Mouse (Mus musculus) heart, postnatal 0 days (tissue): ENCODE measurements at regions not wholly inside any gene's neighbourhood (a gene's known extent, or its start where the extent isn't known, plus 50 kb on each side); places are given as distances from the start of the nearest gene placed in this dataset.

Source experiments
- ATAC-seq: fragments of 200-750 bp; cut with Nextera tagmentation; 2 replicates; pipeline ENCODE4 v1.8.0; 2017; ENCODE audit warnings: low read depth, moderate number of reproducible peaks, moderate library complexity; ENCODE audit not compliant: insufficient read depth
- DNase-seq: peaks from one replicate; pipeline ENCODE4 v3.0.0-alpha.2; 2016; ENCODE audit warnings: low spot score
- H3K27ac ChIP-seq: fragments of 300-500 bp; sonication (generic); 2 replicates; pipeline ENCODE4 v1.5.1; 2014; ENCODE audit warnings: low read depth, mild to moderate bottlenecking
- H3K27me3 ChIP-seq: fragments of 300-500 bp; sonication (generic); 2 replicates; pipeline ENCODE4 v1.6.1; 2014; ENCODE audit warnings: low read length, mixed read lengths; ENCODE audit not compliant: control insufficient read depth, insufficient read depth
- H3K36me3 ChIP-seq: fragments of 300-500 bp; sonication (generic); replicated peaks from 2 replicates; pipeline ENCODE4 v1.6.1; 2014; ENCODE audit warnings: low read length, mixed read lengths; ENCODE audit not compliant: control insufficient read depth, insufficient read depth
- H3K4me1 ChIP-seq: fragments of 300-500 bp; sonication (generic); 2 replicates; pipeline ENCODE4 v1.6.1; 2014; ENCODE audit warnings: antibody characterized with exemption; ENCODE audit not compliant: control insufficient read depth, insufficient read depth
- H3K4me2 ChIP-seq: fragments of 300-500 bp; sonication (generic); 2 replicates; pipeline ENCODE4 v1.6.1; 2014; ENCODE audit warnings: low read depth, mild to moderate bottlenecking, low read length, moderate library complexity
- H3K4me3 ChIP-seq: fragments of 300-500 bp; sonication (generic); 2 replicates; pipeline ENCODE4 v1.5.1; 2014; ENCODE audit warnings: low read depth, low read length
- H3K9ac ChIP-seq: fragments of 300-500 bp; sonication (generic); replicated peaks from 2 replicates; pipeline ENCODE4 v1.6.1; 2014; ENCODE audit warnings: low read depth, low read length, mixed read lengths
- H3K9me3 ChIP-seq: fragments of 300-500 bp; sonication (generic); replicated peaks from 2 replicates; pipeline ENCODE4 v1.6.1; 2016; ENCODE audit warnings: low read length; ENCODE audit not compliant: control insufficient read depth
- CTCF ChIP-seq: IDR thresholded peaks from 2 replicates; pipeline ENCODE4 v1.5.1; 2016; ENCODE audit warnings: antibody characterized with exemption, control low read depth, low read depth
- EP300 ChIP-seq: IDR thresholded peaks from 2 replicates; pipeline ENCODE4 v1.6.1; 2016; ENCODE audit warnings: antibody characterized with exemption, low read depth
- WGBS: fragments of 180-500 bp; shearing (Covaris S2); extraction: QIAGEN DNeasy Blood & Tissue Kit; methylation state at CpG from one replicate; pipeline ENCODE4 v1.1.7; 2014; 5-methylcytosine and 5-hydroxymethylcytosine counted together

DNA sequence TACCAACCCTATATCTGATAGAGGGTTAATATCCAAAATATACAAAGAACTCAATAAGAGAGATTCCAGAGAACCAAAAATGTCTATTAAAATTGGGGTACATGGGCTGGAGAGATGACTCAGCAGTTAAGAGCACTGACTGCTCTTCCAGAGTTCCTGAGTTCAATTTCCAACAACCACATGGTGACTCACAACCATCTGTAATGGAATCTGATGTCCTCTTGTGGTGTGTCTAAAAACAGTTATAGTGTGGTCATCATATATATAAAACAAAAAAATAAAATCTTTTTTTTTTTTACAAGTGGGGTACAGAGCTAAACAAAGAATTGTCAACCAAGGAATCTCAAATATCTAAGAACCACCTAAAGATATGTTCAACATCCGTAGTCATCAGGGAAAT lies 102.5 kb upstream of the Col5a2 start:
- H3K27me3 ChIP-seq = no peaks in the 10 kb centered on the region
- 63% methylated on average over 1 of the region's 1 CpGs for WGBS
- H3K9me3 ChIP-seq = no peaks in the 10 kb centered on the region
- H3K4me3 ChIP-seq = no peak overlapping the region
- ATAC-seq (no peak), DNase-seq (no peak)
- no peak overlapping the region for H3K9ac ChIP-seq
- TF ChIP-seq EP300 (no peak), CTCF (no peak)
- no peak overlapping the region for H3K27ac ChIP-seq
- no peaks in the 10 kb centered on the region for H3K36me3 ChIP-seq
- no peak overlapping the region for H3K4me2 ChIP-seq
- no peaks in the 10 kb centered on the region for H3K4me1 ChIP-seq

DNA sequence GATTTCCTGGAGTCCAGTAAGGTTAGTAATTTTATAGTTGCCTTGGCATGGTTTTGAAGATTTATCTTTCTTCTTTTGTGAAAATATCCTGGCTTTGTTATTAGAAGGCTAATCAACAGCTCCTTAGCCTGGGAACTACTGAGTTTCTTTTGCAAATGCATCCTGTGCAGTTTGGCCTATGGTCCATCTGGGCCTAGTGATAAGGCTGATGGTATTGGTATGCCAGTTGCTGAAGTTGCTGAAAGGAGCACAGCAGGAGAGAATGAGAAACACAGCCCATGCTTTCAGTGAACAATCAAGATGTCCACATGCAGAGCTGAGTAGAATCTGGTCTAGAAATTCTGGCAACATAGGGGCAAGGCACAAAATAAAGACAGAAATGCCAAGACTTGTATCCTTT lies 105.2 kb upstream of the Col5a2 start:
- TF ChIP-seq EP300 (no peak), CTCF (no peak)
- H3K9me3 ChIP-seq = no peaks in the 10 kb centered on the region
- peak; percentile 27 for DNase-seq
- H3K9ac ChIP-seq = no peak overlapping the region
- no peaks in the 10 kb centered on the region for H3K36me3 ChIP-seq
- peak; percentile 47; the same call in 1 of the 2 replicates for ATAC-seq
- no peaks in the 10 kb centered on the region for H3K27me3 ChIP-seq
- H3K27ac ChIP-seq = no peak overlapping the region
- no peak overlapping the region for H3K4me3 ChIP-seq
- no peaks in the 10 kb centered on the region for H3K4me1 ChIP-seq
- no peak overlapping the region for H3K4me2 ChIP-seq

DNA sequence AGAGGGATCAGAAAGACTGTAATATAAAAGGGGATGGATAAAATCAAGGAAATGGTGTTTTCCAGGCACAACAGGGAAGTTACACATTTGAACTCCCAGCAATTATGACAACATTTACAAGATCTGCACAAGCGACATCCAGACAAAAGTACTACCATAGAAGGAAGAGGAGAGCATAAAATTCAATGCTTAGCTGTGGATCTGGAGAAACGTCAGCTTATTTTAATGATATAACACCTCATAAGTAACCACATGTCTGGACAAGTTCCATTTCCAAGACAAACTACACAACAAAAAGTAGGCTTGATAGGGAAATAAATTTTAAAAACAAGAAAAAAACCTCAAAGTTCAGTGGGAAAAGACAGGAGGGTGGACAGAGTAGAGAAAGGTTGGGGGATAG lies 115.9 kb upstream of the Col5a2 start:
- TF ChIP-seq EP300 (no peak), CTCF (no peak)
- WGBS = 65% methylated on average over 2 of the region's 2 CpGs

DNA sequence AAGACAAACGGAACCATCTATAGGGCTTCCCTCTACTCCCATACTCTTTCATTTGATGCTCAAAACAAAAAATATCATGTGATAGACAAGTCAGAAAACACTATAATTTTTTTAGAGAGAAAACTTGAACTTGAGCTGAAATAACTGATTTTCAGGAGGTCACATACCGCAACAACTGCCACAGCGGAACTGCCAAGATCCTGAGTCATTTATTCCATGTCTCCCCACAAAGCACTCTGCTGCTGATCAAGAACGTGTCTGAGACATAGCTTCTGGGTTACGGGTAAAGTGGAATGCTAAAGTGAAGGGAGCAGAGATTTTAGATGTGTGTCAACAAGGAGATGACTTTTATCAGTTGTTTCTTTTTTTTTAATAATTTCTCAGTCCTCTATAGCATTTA lies 122.8 kb upstream of the Col5a2 start:
- ATAC-seq (no peak), DNase-seq (peak; percentile 30)
- Histone ChIP-seq H3K9me3 (no peaks in the 10 kb centered on the region), H3K4me2 (no peak overlapping the region), H3K27me3 (no peaks in the 10 kb centered on the region), H3K9ac (no peak overlapping the region), H3K36me3 (no peaks in the 10 kb centered on the region), H3K4me3 (no peak overlapping the region), H3K27ac (0 out of 2 replicates have a peak overlapping the region, but pooled peaks have one; percentile 16), H3K4me1 (no peaks in the 10 kb centered on the region)
- TF ChIP-seq EP300 = no peak
- no peak for TF ChIP-seq CTCF
- 57% methylated on average over 5 of the region's 5 CpGs for whole genome bisulfite sequencing

More for the DNA sequence above, 115.9 kb upstream of the Col5a2 start:
- Histone ChIP-seq H3K4me1 (no peaks in the 10 kb centered on the region), H3K9ac (no peak overlapping the region), H3K36me3 (no peaks in the 10 kb centered on the region), H3K27me3 (no peaks in the 10 kb centered on the region), H3K9me3 (no peaks in the 10 kb centered on the region), H3K4me3 (no peak overlapping the region), H3K27ac (no peak overlapping the region), H3K4me2 (no peak overlapping the region)
- DNase-seq (no peak), ATAC-seq (no peak)

DNA sequence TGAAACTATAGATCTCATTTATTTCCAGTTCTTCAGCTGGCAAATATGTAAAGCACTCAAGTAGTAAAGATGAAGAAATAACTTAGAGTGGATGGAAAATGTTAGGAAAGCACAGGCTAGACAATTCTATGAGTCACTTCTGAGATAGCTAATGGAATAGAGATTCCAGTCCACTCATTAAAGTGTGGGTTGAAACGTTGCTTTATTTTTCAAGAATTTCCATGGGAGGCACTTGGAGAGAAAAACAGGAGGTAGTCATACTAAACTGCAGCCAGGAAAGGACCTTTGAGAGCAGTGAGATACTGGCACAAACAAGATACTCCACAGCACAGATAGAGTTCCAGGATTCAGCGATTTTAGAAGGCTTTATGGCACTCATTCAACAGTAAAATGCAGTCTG lies 123.7 kb upstream of the Col5a2 start:
- H3K36me3 ChIP-seq = no peaks in the 10 kb centered on the region
- H3K9ac ChIP-seq = no peak overlapping the region
- peak overlapping the region; percentile 16; the same call in 1 of the 2 replicates for H3K27ac ChIP-seq
- no peaks in the 10 kb centered on the region for H3K27me3 ChIP-seq
- no peaks in the 10 kb centered on the region for H3K9me3 ChIP-seq
- no peaks in the 10 kb centered on the region for H3K4me1 ChIP-seq
- WGBS = 34% methylated on average over 2 of the region's 2 CpGs
- no peak for DNase-seq
- no peak for TF ChIP-seq CTCF
- TF ChIP-seq EP300 = no peak
- no peak for ATAC-seq
- no peak overlapping the region for H3K4me3 ChIP-seq
- no peak overlapping the region for H3K4me2 ChIP-seq

DNA sequence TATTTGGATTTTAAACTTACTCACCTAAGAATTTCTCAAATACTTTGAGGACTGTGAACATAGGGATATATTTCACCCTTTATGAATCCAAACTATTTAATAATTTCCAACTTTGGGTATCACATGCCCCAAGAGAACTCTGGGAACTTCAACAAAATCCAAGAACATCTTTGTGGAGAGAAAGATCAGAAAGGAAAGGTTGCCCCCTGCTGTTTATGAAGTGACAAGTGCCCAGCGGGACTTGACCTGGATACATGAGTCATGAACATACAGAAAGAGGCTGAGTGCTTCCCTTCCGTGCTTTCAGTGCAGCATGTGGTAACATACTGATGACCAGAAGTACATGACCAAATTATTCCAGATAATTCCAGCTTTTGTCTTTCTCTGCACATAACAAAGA lies 124.8 kb upstream of the Col5a2 start:
- WGBS = 8% methylated on average over 2 of the region's 2 CpGs

More for the DNA sequence above, 124.8 kb upstream of the Col5a2 start:
- DNase-seq = peak; percentile 80
- Histone ChIP-seq H3K4me1 (no peaks in the 10 kb centered on the region), H3K27ac (no peak overlapping the region), H3K4me3 (no peak overlapping the region), H3K4me2 (no peak overlapping the region), H3K9ac (no peak overlapping the region), H3K9me3 (no peaks in the 10 kb centered on the region), H3K27me3 (no peaks in the 10 kb centered on the region), H3K36me3 (no peaks in the 10 kb centered on the region)
- ATAC-seq = peak; percentile 36; the same call in 1 of the 2 replicates
- TF ChIP-seq CTCF (peak; percentile 74), EP300 (no peak)
